Mouse (Mus musculus): ENCODE data around the gene Col12a1. TPM values are rescaled to one million over a fixed set of nuclear protein-coding genes. Genes with fewer than 3 reads are reported as not detected.

Col12a1 gene
- polyA plus RNA-seq, 1 experiment from 2014 or later, result 95.5 TPM

DNA sequence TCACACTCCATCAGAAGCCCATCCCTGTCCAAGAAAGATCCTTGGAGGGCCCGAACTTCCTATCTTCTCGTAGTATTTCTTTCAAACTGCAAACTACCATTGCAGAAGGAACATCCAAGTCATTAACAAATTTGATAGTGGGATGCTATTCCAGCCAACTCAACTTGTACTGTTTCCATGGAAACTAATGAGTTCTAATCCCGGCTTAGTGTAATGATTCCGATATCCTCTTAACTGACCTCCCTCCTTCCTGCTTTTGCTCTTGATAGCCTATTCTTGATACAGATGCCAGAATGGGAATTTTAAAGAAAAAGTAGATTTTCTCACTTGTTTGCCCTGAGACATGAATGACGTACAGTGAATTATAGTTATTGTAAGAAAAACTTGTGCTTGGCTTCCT, 112.5 kb downstream of the Col12a1 start:
- no peak for ATAC-seq (ENCODE audit: insufficient number of reproducible peaks, insufficient read depth, low FRiP score, low read depth)
- WGBS, result 73% methylated on average over 5 of the region's 5 CpGs

DNA sequence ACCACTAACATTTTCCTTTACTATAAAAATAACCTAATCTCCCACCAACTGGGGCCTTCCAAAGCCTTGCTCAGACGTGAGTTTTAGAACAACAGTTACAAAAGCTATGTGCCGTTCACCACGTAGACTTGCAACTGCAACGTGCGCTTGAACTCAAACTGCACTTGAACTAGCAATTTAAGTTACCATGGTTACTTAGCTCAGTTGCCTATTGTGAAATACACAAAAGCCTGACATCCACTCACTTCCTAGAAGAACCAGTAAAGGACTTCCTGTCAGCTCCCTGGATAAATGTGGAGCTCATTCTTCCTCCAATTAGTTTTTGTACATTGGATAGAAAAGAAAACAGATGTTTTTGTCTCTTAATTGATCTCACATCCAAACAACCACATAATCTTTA, 112.9 kb downstream of the Col12a1 start:
- WGBS, result 50% methylated on average over 5 of the region's 5 CpGs
- ATAC-seq (ENCODE audit: insufficient number of reproducible peaks, insufficient read depth, low FRiP score, low read depth), result no peak
- H3K4me3 ChIP-seq (ENCODE audit: low read depth, low read length), result no peak overlapping the region
- no peaks in the 10 kb centered on the region; the same call in 1 of the 2 replicates for H3K36me3 ChIP-seq (ENCODE audit: control insufficient read depth, insufficient read depth, low read length)
- no peak overlapping the region for H3K9ac ChIP-seq (replicated peaks; ENCODE audit: low read depth, low read length)
- H3K27ac ChIP-seq (ENCODE audit: low read length), result no peak overlapping the region
- no peak overlapping the region for H3K4me2 ChIP-seq (replicated peaks; ENCODE audit: low read depth, low read length)
- no peaks in the 10 kb centered on the region for H3K9me3 ChIP-seq (ENCODE audit: control insufficient read depth, low read depth, low read length)
- H3K27me3 ChIP-seq (ENCODE audit: control insufficient read depth, insufficient read depth, low read length), result no peaks in the 10 kb centered on the region
- H3K4me1 ChIP-seq (ENCODE audit: control insufficient read depth, insufficient read depth, low read length), result peaks cover 18% of the 10 kb centered on the region; the same call in 1 of the 2 replicates

More for the DNA sequence above, 112.5 kb downstream of the Col12a1 start:
- peaks cover 18% of the 10 kb centered on the region; the same call in 1 of the 2 replicates for H3K4me1 ChIP-seq (ENCODE audit: control insufficient read depth, insufficient read depth, low read length)
- H3K9me3 ChIP-seq (ENCODE audit: control insufficient read depth, low read depth, low read length), result no peaks in the 10 kb centered on the region
- H3K36me3 ChIP-seq (ENCODE audit: control insufficient read depth, insufficient read depth, low read length), result no peaks in the 10 kb centered on the region; the same call in 1 of the 2 replicates
- H3K4me3 ChIP-seq (ENCODE audit: low read depth, low read length), result no peak overlapping the region
- H3K27ac ChIP-seq (ENCODE audit: low read length), result no peak overlapping the region
- H3K9ac ChIP-seq (replicated peaks; ENCODE audit: low read depth, low read length), result no peak overlapping the region
- H3K4me2 ChIP-seq (replicated peaks; ENCODE audit: low read depth, low read length), result no peak overlapping the region
- H3K27me3 ChIP-seq (ENCODE audit: control insufficient read depth, insufficient read depth, low read length), result no peaks in the 10 kb centered on the region

DNA sequence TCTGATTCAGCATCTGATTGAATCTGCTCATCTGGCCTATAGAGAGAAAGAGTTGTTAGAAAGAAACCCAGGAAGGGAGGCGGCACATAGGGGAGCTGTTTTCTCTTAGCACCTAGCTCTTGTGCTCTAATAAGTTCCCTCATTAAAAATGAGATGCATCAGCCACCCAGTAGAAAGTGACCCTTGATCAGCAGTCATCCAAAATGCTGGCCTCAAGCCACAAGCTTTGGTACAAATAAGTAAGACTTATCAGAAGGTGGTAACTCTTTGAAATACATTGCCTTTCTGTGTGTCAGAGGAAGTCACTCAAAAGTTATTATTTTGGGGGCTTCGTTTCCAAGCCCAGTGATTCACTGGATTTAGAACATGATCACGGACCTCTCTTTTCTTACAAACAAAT, 114.1 kb downstream of the Col12a1 start:
- ATAC-seq (ENCODE audit: insufficient number of reproducible peaks, insufficient read depth, low FRiP score, low read depth), result no peak
- Histone ChIP-seq H3K4me2 (replicated peaks; ENCODE audit: low read depth, low read length) (no peak overlapping the region), H3K36me3 (ENCODE audit: control insufficient read depth, insufficient read depth, low read length) (no peaks in the 10 kb centered on the region; the same call in 1 of the 2 replicates), H3K4me3 (ENCODE audit: low read depth, low read length) (no peak overlapping the region), H3K9me3 (ENCODE audit: control insufficient read depth, low read depth, low read length) (no peaks in the 10 kb centered on the region), H3K9ac (replicated peaks; ENCODE audit: low read depth, low read length) (no peak overlapping the region), H3K27me3 (ENCODE audit: control insufficient read depth, insufficient read depth, low read length) (no peaks in the 10 kb centered on the region), H3K4me1 (ENCODE audit: control insufficient read depth, insufficient read depth, low read length) (peaks cover 16% of the 10 kb centered on the region; the same call in 1 of the 2 replicates), H3K27ac (ENCODE audit: low read length) (no peak overlapping the region)
- WGBS, result 86% methylated on average over 3 of the region's 3 CpGs

DNA sequence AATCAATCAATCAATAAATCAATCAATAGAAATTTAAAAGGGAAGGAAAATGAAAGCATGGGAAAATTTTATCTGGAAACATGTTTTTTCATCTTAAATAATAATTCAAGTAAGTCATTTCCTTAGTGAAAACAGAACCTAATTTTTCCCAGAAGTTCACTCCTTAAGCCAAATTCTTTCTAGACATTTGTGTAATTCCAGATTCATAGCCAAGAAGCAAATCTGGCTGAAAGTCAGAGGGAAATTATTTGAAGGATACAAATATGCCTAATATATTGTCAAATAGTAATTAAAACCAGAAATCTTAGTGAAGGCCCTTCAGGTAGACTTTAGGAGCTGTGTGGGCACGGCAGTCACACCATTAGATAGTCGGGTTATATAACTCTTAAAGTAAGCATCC, 115.2 kb downstream of the Col12a1 start:
- WGBS, result 62% methylated on average over 2 of the region's 2 CpGs
- ATAC-seq (ENCODE audit: insufficient number of reproducible peaks, insufficient read depth, low FRiP score, low read depth), result no peak
- H3K27me3 ChIP-seq (ENCODE audit: control insufficient read depth, insufficient read depth, low read length), result no peaks in the 10 kb centered on the region
- H3K36me3 ChIP-seq (ENCODE audit: control insufficient read depth, insufficient read depth, low read length), result no peaks in the 10 kb centered on the region; the same call in 1 of the 2 replicates
- H3K9me3 ChIP-seq (ENCODE audit: control insufficient read depth, low read depth, low read length), result no peaks in the 10 kb centered on the region
- H3K4me2 ChIP-seq (replicated peaks; ENCODE audit: low read depth, low read length), result no peak overlapping the region
- no peak overlapping the region for H3K9ac ChIP-seq (replicated peaks; ENCODE audit: low read depth, low read length)
- H3K4me1 ChIP-seq (ENCODE audit: control insufficient read depth, insufficient read depth, low read length), result peaks cover 9% of the 10 kb centered on the region; the same call in 1 of the 2 replicates
- H3K4me3 ChIP-seq (ENCODE audit: low read depth, low read length), result no peak overlapping the region
- H3K27ac ChIP-seq (ENCODE audit: low read length), result no peak overlapping the region

GRCm38 (mm10) chr9:79600237-79600570, 118.4 kb downstream of the Col12a1 start:
- Histone ChIP-seq H3K9ac (replicated peaks; ENCODE audit: low read depth, low read length) (no peak overlapping the region), H3K4me1 (ENCODE audit: control insufficient read depth, insufficient read depth, low read length) (peaks cover 3% of the 10 kb centered on the region; the same call in 1 of the 2 replicates), H3K4me3 (ENCODE audit: low read depth, low read length) (no peak overlapping the region), H3K27ac (ENCODE audit: low read length) (no peak overlapping the region), H3K36me3 (ENCODE audit: control insufficient read depth, insufficient read depth, low read length) (peaks cover 2% of the 10 kb centered on the region; the same call in 1 of the 2 replicates), H3K27me3 (ENCODE audit: control insufficient read depth, insufficient read depth, low read length) (no peaks in the 10 kb centered on the region), H3K4me2 (replicated peaks; ENCODE audit: low read depth, low read length) (no peak overlapping the region), H3K9me3 (ENCODE audit: control insufficient read depth, low read depth, low read length) (no peaks in the 10 kb centered on the region)
- 84% methylated on average over 3 of the region's 3 CpGs for WGBS
- ATAC-seq (ENCODE audit: insufficient number of reproducible peaks, insufficient read depth, low FRiP score, low read depth), result no peak

DNA sequence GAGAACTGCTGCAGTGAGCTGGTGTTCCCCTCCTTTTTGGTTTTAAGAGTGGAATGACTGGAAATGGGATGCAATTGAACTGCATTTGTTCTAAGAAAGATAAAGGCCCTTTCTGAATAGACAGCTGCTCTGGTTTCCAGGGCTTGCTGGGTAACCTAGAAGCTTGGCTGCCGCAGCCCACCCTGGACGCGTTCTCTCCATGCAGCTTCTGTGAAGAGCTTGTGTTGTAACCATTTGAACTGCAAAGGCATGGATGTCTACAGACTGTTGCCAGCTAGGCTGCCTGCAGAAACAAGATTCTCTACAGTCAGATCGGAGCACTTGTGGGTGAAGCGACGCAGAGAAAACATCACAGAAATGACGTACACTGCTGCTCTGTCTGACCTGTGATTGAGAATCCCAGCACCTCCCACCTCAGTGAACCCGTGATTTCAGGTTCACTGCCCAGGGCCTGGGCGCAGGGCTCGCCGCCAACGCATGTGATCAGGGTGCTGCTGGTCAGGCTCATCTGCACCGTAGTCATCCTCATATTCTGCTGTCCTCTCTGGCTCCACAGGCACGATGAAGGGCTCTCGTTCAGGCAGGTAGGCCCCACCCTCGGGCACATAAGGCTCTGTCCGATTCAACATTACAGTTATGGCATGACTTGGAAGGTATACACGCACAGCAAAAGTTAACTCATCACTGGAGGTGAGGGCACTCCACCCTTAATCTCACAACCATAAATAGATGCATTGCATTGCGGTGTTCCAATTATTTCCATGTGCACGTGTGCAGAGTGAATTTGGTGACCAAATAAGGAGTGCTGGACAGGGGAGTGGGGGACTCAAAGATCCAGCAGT, 119.0 kb downstream of the Col12a1 start:
- no peak overlapping the region for H3K4me3 ChIP-seq (ENCODE audit: low read depth, low read length)
- H3K4me2 ChIP-seq (replicated peaks; ENCODE audit: low read depth, low read length), result no peak overlapping the region
- H3K36me3 ChIP-seq (ENCODE audit: control insufficient read depth, insufficient read depth, low read length), result peaks cover 2% of the 10 kb centered on the region; the same call in 1 of the 2 replicates
- no peaks in the 10 kb centered on the region for H3K27me3 ChIP-seq (ENCODE audit: control insufficient read depth, insufficient read depth, low read length)
- H3K9ac ChIP-seq (replicated peaks; ENCODE audit: low read depth, low read length), result no peak overlapping the region
- WGBS, result 90% methylated on average over 20 of the region's 20 CpGs
- ATAC-seq (ENCODE audit: insufficient number of reproducible peaks, insufficient read depth, low FRiP score, low read depth), result no peak
- H3K27ac ChIP-seq (ENCODE audit: low read length), result no peak overlapping the region
- H3K4me1 ChIP-seq (ENCODE audit: control insufficient read depth, insufficient read depth, low read length), result peaks cover 3% of the 10 kb centered on the region; the same call in 1 of the 2 replicates
- no peaks in the 10 kb centered on the region for H3K9me3 ChIP-seq (ENCODE audit: control insufficient read depth, low read depth, low read length)

DNA sequence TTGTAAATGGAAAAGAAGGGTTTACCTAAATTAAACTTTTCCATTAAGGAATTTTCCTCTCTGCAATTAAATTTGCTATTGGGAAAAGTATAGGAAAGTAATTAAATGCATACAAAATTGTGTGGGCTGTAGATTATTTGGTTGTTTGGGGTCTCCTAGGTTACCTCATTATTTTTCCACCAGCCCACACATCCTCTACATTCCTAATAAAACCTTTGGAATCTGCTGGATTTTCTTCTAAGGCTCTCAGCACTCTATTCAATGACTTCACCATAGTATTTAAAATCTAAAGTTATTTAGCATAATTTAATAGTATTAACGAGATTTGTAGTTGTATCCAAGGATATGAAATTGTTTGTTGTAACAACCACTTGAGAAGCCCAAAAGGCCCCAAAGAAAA, 120.1 kb downstream of the Col12a1 start:
- WGBS, result 80% methylated on average over 1 of the region's 1 CpGs
- Histone ChIP-seq H3K27ac (ENCODE audit: low read length) (no peak overlapping the region), H3K36me3 (ENCODE audit: control insufficient read depth, insufficient read depth, low read length) (peaks cover 2% of the 10 kb centered on the region; the same call in 1 of the 2 replicates), H3K27me3 (ENCODE audit: control insufficient read depth, insufficient read depth, low read length) (no peaks in the 10 kb centered on the region), H3K4me3 (ENCODE audit: low read depth, low read length) (no peak overlapping the region), H3K4me2 (replicated peaks; ENCODE audit: low read depth, low read length) (no peak overlapping the region), H3K9me3 (ENCODE audit: control insufficient read depth, low read depth, low read length) (no peaks in the 10 kb centered on the region), H3K4me1 (ENCODE audit: control insufficient read depth, insufficient read depth, low read length) (peaks cover 3% of the 10 kb centered on the region; the same call in 1 of the 2 replicates), H3K9ac (replicated peaks; ENCODE audit: low read depth, low read length) (no peak overlapping the region)
- no peak for ATAC-seq (ENCODE audit: insufficient number of reproducible peaks, insufficient read depth, low FRiP score, low read depth)

- Histone ChIP-seq H3K9me3 (ENCODE audit: control insufficient read depth, low read depth, low read length) (no peaks in the 10 kb centered on the region), H3K27me3 (ENCODE audit: control insufficient read depth, insufficient read depth, low read length) (no peaks in the 10 kb centered on the region), H3K4me2 (replicated peaks; ENCODE audit: low read depth, low read length) (no peak overlapping the region), H3K4me1 (ENCODE audit: control insufficient read depth, insufficient read depth, low read length) (no peaks in the 10 kb centered on the region), H3K36me3 (ENCODE audit: control insufficient read depth, insufficient read depth, low read length) (no peaks in the 10 kb centered on the region), H3K27ac (ENCODE audit: low read length) (no peak overlapping the region), H3K4me3 (ENCODE audit: low read depth, low read length) (no peak overlapping the region), H3K9ac (replicated peaks; ENCODE audit: low read depth, low read length) (no peak overlapping the region)
- no peak for ATAC-seq (ENCODE audit: insufficient number of reproducible peaks, insufficient read depth, low FRiP score, low read depth)
- WGBS, result 82% methylated on average over 4 of the region's 4 CpGs
Observed at GRCm38 (mm10) chr9:79586415-79587195, 132.0 kb downstream of the Col12a1 start.

All from stomach, embryonic 14.5 days (tissue).